Mouse (Mus musculus) ovary, postnatal 10 days (tissue): Measurements from ENCODE around the gene Prr14.
"Not testable (repeated sequence)": the region's sequence is repeated elsewhere in the genome, so short reads cannot be mapped to it uniquely, and the experiment has no call there.

Experiments used
- DNase-seq: peaks from one replicate; pipeline ENCODE4 v3.0.0; 2022; ENCODE audit warnings: low spot score

Gene Prr14

GRCm38 (mm10) chr7:127472060-127472459 is 12.6 kb downstream of the Prr14 start:
- no peak for DNase-seq

GRCm38 (mm10) chr7:127473705-127474104 is 14.3 kb downstream of the Prr14 start:
- DNase-seq = no peak

GRCm38 (mm10) chr7:127474378-127475070 is 15.1 kb downstream of the Prr14 start:
- no peak for DNase-seq

GRCm38 (mm10) chr7:127475186-127475740 is 15.9 kb downstream of the Prr14 start:
- no peak for DNase-seq

GRCm38 (mm10) chr7:127476336-127476735 is 16.9 kb downstream of the Prr14 start:
- no peak for DNase-seq

- DNase-seq = no peak
Observed at GRCm38 (mm10) chr7:127476855-127477254, 17.4 kb downstream of the Prr14 start.

GRCm38 (mm10) chr7:127477687-127478634 is 18.6 kb downstream of the Prr14 start:
- DNase-seq = peak; percentile 96

GRCm38 (mm10) chr7:127478635-127479317 is 19.4 kb downstream of the Prr14 start, which contains the start of gene Fbrs:
Gene Fbrs, plus strand, starts transcription at chr7:127479199.
- DNase-seq = peak; percentile 92

GRCm38 (mm10) chr7:127479318-127480225 is 20.2 kb downstream of the Prr14 start:
- no peak for DNase-seq

- DNase-seq = no peak
Observed at GRCm38 (mm10) chr7:127480321-127480720, 20.9 kb downstream of the Prr14 start.

- DNase-seq = no peak
Observed at GRCm38 (mm10) chr7:127485416-127485815, 26.0 kb downstream of the Prr14 start.

GRCm38 (mm10) chr7:127488364-127488763 is 29.0 kb downstream of the Prr14 start:
- not testable (repeated sequence) for DNase-seq

- DNase-seq = no peak
Observed at GRCm38 (mm10) chr7:127489982-127490381, 30.6 kb downstream of the Prr14 start.

- DNase-seq = no peak
Observed at GRCm38 (mm10) chr7:127491846-127492245, 32.4 kb downstream of the Prr14 start.

- DNase-seq = no peak
Observed at GRCm38 (mm10) chr7:127494648-127495047, 35.2 kb downstream of the Prr14 start.

GRCm38 (mm10) chr7:127497382-127497781 is 38.0 kb downstream of the Prr14 start:
- DNase-seq = no peak

- no peak for DNase-seq
Observed at GRCm38 (mm10) chr7:127498407-127498806, 39.0 kb downstream of the Prr14 start.

GRCm38 (mm10) chr7:127508291-127508690 is 48.9 kb downstream of the Prr14 start:
- DNase-seq = no peak

- DNase-seq = not testable (repeated sequence)
Observed at GRCm38 (mm10) chr7:127509830-127510229, 50.4 kb downstream of the Prr14 start.

GRCm38 (mm10) chr7:127511241-127511640 is 51.8 kb downstream of the Prr14 start:
- DNase-seq = no peak

- peak; percentile 88 for DNase-seq
Observed at GRCm38 (mm10) chr7:127511808-127512230, 52.4 kb downstream of the Prr14 start, which contains the start of gene Srcap. Gene Srcap, plus strand, starts transcription at chr7:127511983.
